Mouse (Mus musculus) ES-Bruce4 (cell line): ENCODE data around the gene Rab21.

Experiments used
- CTCF ChIP-seq: IDR thresholded peaks from one replicate; pipeline ENCODE4 v1.8.1; 2011; ENCODE audit warnings: low read depth, low read length
- EP300 ChIP-seq: IDR thresholded peaks from 2 replicates; pipeline ENCODE4 v1.6.1; 2011; ENCODE audit warnings: low read depth, low read length; ENCODE audit not compliant: insufficient read depth

- TF ChIP-seq CTCF = no peak
- no peak for TF ChIP-seq EP300
These were observed 44.6 kb downstream of the Rab21 start for GRCm38 (mm10) chr10:115270612-115271390.
